Mouse (Mus musculus) kidney, adult 18-20 months (tissue): ENCODE results near the gene Vmn1r87.

Experiments
- DNase-seq: peaks from one replicate; pipeline ENCODE4 v3.0.0; 2021

Vmn1r87 gene

GRCm38 (mm10) chr7:13140057-13140456 lies at the start of gene Vmn1r87:
TSS of gene Vmn1r87 (minus strand) at chr7:13140157.
- DNase-seq, result no peak

GRCm38 (mm10) chr7:13159268-13159667 lies 19.3 kb upstream of the Vmn1r87 start, which contains the start of gene Vmn1r88:
TSS of gene Vmn1r88 (plus strand) at chr7:13159568.
- DNase-seq, result no peak

DNA sequence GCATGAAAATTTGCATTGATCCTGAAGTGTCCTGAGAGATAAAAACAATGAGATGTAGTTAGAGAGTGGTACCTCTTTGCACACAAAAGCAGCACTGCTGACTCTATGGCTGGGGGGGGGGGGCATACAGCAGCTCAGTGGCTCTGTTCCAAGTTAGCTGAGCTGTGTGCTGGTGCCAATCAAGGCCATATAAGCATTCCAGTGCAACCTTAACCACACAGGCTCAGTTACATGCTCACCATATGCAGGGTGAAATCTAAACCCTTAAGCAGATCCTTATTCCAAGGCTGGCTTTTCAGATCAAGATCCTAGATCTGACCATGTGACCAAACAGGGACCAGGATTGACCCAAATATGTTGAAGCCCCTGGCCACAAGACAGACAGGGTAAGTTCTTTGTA lies 2.6 kb downstream of the Vmn1r87 start:
- no peak for DNase-seq

DNA sequence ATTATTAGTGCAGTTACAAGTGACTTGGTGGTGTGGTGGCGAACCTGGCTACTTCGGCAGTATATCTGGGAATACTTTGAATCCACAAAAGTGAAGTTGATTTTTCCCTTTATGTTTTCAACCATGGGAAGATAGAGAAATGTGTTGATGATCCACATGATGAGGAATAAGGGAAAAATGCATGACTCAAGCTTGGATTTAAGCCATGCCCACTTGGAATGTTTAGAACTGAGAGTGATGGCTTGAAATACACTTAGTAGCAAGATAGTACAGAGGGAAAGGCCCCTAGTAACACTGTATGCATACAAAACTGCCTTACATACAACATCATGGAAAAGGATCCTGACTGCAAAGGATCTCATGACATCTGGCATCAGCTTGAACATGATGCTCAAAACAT lies 8.1 kb downstream of the Vmn1r87 start:
- DNase-seq, result no peak

GRCm38 (mm10) chr7:13123554-13124153 lies 16.3 kb downstream of the Vmn1r87 start:
- DNase-seq, result peak; percentile 12

- DNase-seq, result no peak
These were observed 20.1 kb downstream of the Vmn1r87 start, which contains the start of gene Vmn1r86 for GRCm38 (mm10) chr7:13119817-13120216. TSS of gene Vmn1r86 (minus strand) at chr7:13119917.

GRCm38 (mm10) chr7:13095073-13095472 lies 44.9 kb downstream of the Vmn1r87 start, which contains the start of gene Vmn1r85:
TSS of gene Vmn1r85 (minus strand) at chr7:13095173.
- DNase-seq, result no peak
